Mouse (Mus musculus) liver, adult 2 months (tissue): ENCODE results near the gene 2010106E10Rik. TPM values are rescaled to one million over a fixed set of nuclear protein-coding genes. Genes with fewer than 3 reads are reported as not detected.
A peak's percentile ranks its signal among the peaks of the same experiment; 100 is the strongest.

Experiments
- DNase-seq: peaks from one replicate; pipeline ENCODE4 v3.0.0-alpha.2; 2011; ENCODE audit warnings: low read depth, low spot score; ENCODE audit errors: extremely low read depth
- H3K27ac ChIP-seq: fragments of 200-500 bp; replicated peaks from 2 replicates; pipeline ENCODE4 v1.5.1; 2012; ENCODE audit warnings: low read depth, mild to moderate bottlenecking, control low read depth, inconsistent platforms, low read length; ENCODE audit not compliant: insufficient read depth
- H3K27me3 ChIP-seq: fragments of 200-500 bp; 2 replicates; pipeline ENCODE4 v1.6.1; 2012; ENCODE audit warnings: mild to moderate bottlenecking, moderate library complexity, low read length, inconsistent platforms; ENCODE audit not compliant: control insufficient read depth, insufficient read depth
- H3K36me3 ChIP-seq: fragments of 200-500 bp; 2 replicates; pipeline ENCODE4 v1.6.1; 2012; ENCODE audit warnings: low read length, inconsistent platforms; ENCODE audit not compliant: control insufficient read depth, insufficient read depth
- H3K4me1 ChIP-seq: fragments of 200-500 bp; 2 replicates; pipeline ENCODE4 v1.6.1; 2011; ENCODE audit warnings: low read length; ENCODE audit not compliant: control insufficient read depth, insufficient read depth
- H3K4me3 ChIP-seq: fragments of 200-500 bp; 2 replicates; pipeline ENCODE4 v1.5.1; 2011; ENCODE audit warnings: low read depth, mild to moderate bottlenecking, control low read depth, low read length, moderate library complexity; ENCODE audit not compliant: insufficient read depth
- H3K79me2 ChIP-seq: fragments of 200-500 bp; 2 replicates; pipeline ENCODE4 v1.6.1; 2012; ENCODE audit warnings: inconsistent platforms, mild to moderate bottlenecking, low read length, moderate library complexity; ENCODE audit not compliant: control insufficient read depth, insufficient read depth
- H3K9ac ChIP-seq: fragments of 200-500 bp; 2 replicates; pipeline ENCODE4 v1.6.1; 2012; ENCODE audit warnings: low read depth, mild to moderate bottlenecking, control low read depth, inconsistent platforms, low read length
- CTCF ChIP-seq: fragments of 200-500 bp; IDR thresholded peaks from 2 replicates; pipeline ENCODE4 v1.5.1; 2011; ENCODE audit warnings: low read depth, low read length, control low read depth
- POLR2A ChIP-seq: fragments of 200-500 bp; IDR thresholded peaks from 2 replicates; pipeline ENCODE4 v1.6.1; 2011; ENCODE audit warnings: low read length, control low read depth; ENCODE audit not compliant: insufficient read depth; ENCODE audit errors: extremely low read depth
- WGBS: fragments of 180-500 bp; shearing (Covaris S2); methylation state at CpG from one replicate; pipeline ENCODE4 v1.1.7; 2018; 5-methylcytosine and 5-hydroxymethylcytosine counted together
- polyA plus RNA-seq: library from polyadenylated mRNA; depleted of rRNA; stranded (reverse); fragments of >200 nt; gene quantifications from 2 replicates; pipeline ENCODE4 v1.2.3, GENCODE M21; 2012; rRNA removed
- total RNA-seq: library from RNA; depleted of rRNA; stranded (reverse); fragments of >200 nt; gene quantifications from 2 replicates; pipeline ENCODE4 v1.2.3, GENCODE M21; 2014; rRNA removed

The 2010106E10Rik gene
- total RNA-seq (not detected in 2 replicates), polyA plus RNA-seq (not detected in 2 replicates)

DNA sequence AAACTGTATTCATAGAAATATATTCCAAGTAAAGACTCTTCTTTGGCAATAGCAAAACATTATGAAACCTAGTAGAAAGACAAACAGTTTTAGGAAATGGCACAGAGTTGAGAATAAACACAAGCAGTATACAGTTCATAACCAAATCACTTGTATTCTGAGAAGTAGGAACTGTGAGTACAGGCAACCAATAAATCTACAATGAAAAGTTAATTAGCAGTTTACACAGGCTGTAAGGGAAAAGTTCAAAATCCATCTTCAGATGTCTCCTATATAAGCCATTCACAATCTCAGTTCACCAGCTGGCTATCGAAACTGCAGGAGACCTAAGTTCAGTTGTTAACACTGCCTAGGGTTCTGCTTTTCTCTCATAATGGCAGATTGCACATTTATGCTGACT, at the start of gene 2010106E10Rik:
Gene 2010106E10Rik, plus strand, starts transcription at position 301 of the 400 bp plus-strand sequence.
- no peaks in the 10 kb centered on the region for H3K36me3 ChIP-seq
- no peak within 1 kb of the TSS for H3K4me3 ChIP-seq
- no peak within 1 kb of the TSS for H3K27ac ChIP-seq
- no peaks in the 10 kb centered on the region for H3K27me3 ChIP-seq
- H3K79me2 ChIP-seq: no peaks in the 10 kb centered on the region
- TF ChIP-seq POLR2A (no peak), CTCF (no peak)
- H3K9ac ChIP-seq: no peak within 1 kb of the TSS
- 73% methylated on average over 1 of the region's 1 CpGs for WGBS
- DNase-seq: no peak
- H3K4me1 ChIP-seq: no peaks in the 10 kb centered on the region

GRCm38 (mm10) chrX:112505651-112506050, 10.6 kb downstream of the 2010106E10Rik start:
- Histone ChIP-seq H3K9ac (no peak overlapping the region), H3K27me3 (no peaks in the 10 kb centered on the region), H3K4me3 (no peak overlapping the region), H3K36me3 (no peaks in the 10 kb centered on the region), H3K79me2 (no peaks in the 10 kb centered on the region), H3K4me1 (no peaks in the 10 kb centered on the region), H3K27ac (no peak overlapping the region)
- 72% methylated on average over 2 of the region's 2 CpGs for WGBS
- TF ChIP-seq CTCF: no peak
- no peak for DNase-seq

- DNase-seq: peak; percentile 21
- H3K9ac ChIP-seq: no peak overlapping the region
- no peak overlapping the region for H3K27ac ChIP-seq
- H3K27me3 ChIP-seq: no peaks in the 10 kb centered on the region
- no peaks in the 10 kb centered on the region for H3K36me3 ChIP-seq
- peak; percentile 32; the same call in 1 of the 2 replicates for TF ChIP-seq CTCF
- TF ChIP-seq POLR2A: no peak
- 89% methylated on average over 1 of the region's 1 CpGs for WGBS
- H3K4me1 ChIP-seq: no peaks in the 10 kb centered on the region
- H3K4me3 ChIP-seq: no peak overlapping the region
- H3K79me2 ChIP-seq: no peaks in the 10 kb centered on the region
Measured at GRCm38 (mm10) chrX:112524755-112525154, 29.7 kb downstream of the 2010106E10Rik start.

GRCm38 (mm10) chrX:112543115-112543514, 48.0 kb downstream of the 2010106E10Rik start:
- H3K4me3 ChIP-seq: no peak overlapping the region
- DNase-seq: no peak
- no peaks in the 10 kb centered on the region for H3K27me3 ChIP-seq
- WGBS: 52% methylated on average over 1 of the region's 1 CpGs
- H3K27ac ChIP-seq: no peak overlapping the region
- TF ChIP-seq CTCF (no peak), POLR2A (no peak)
- no peaks in the 10 kb centered on the region for H3K4me1 ChIP-seq
- H3K79me2 ChIP-seq: no peaks in the 10 kb centered on the region
- H3K36me3 ChIP-seq: no peaks in the 10 kb centered on the region
- H3K9ac ChIP-seq: no peak overlapping the region

DNA sequence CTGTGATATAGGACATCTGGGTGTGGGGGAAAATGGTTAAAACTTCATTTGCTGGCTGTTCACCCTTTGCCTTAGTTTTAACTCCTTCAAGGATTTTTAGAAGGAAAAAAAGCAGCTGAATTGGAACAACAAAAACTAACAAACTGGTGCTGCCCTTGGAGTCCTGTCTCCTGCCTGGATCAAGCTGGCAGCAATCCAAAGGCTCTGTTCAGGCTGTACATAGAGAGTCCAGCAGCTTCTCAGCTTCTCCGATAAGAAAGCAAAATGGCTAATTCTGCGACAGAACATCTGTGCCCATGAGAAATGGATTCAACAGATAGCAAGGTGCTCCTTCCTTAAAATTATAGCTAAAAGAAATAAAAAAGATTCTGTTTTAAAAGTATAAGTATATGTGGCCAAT, 72.6 kb downstream of the 2010106E10Rik start:
- Histone ChIP-seq H3K4me3 (no peak overlapping the region), H3K9ac (no peak overlapping the region), H3K36me3 (no peaks in the 10 kb centered on the region), H3K79me2 (no peaks in the 10 kb centered on the region), H3K27me3 (no peaks in the 10 kb centered on the region), H3K4me1 (no peaks in the 10 kb centered on the region), H3K27ac (no peak overlapping the region)
- DNase-seq: no peak
- WGBS: 91% methylated on average over 2 of the region's 2 CpGs
- TF ChIP-seq CTCF (no peak), POLR2A (no peak)

GRCm38 (mm10) chrX:112600511-112601305, 105.6 kb downstream of the 2010106E10Rik start, which contains the start of gene Zfp711:
Gene Zfp711 (plus strand): TSS chrX:112600526.
- Histone ChIP-seq H3K79me2 (no peaks in the 10 kb centered on the region), H3K4me3 (peak within 1 kb of the TSS; percentile 57), H3K9ac (0 out of 2 replicates have a peak within 1 kb of the TSS, but pooled peaks have one; percentile 23), H3K4me1 (no peaks in the 10 kb centered on the region; the same call in 1 of the 2 replicates), H3K36me3 (no peaks in the 10 kb centered on the region), H3K27ac (no peak within 1 kb of the TSS), H3K27me3 (peaks cover 8% of the 10 kb centered on the region; the same call in 1 of the 2 replicates)
- TF ChIP-seq POLR2A: no peak
- no peak for TF ChIP-seq CTCF
- under 1% methylated on average over 63 of the region's 79 CpGs for WGBS
- DNase-seq: no peak
